Mouse (Mus musculus) left cerebral cortex, adult 8-10 months (tissue): ENCODE measurements around the gene Tiam1. TPM values are rescaled to one million over a fixed set of nuclear protein-coding genes. Genes with fewer than 3 reads are reported as not detected.

Experiments
- DNase-seq, 2 experiments: peaks; one replicate each; pipeline ENCODE4 v3.0.0; 2022; ENCODE audit warnings: low spot score in 2 of 2
- total RNA-seq, 4 experiments: library from RNA; stranded (reverse); gene quantifications; 2 replicates each; pipeline ENCODE4 v1.2.4; 2022

Gene Tiam1
- total RNA-seq, 4 experiments from 2014 or later, result 96.3 to 147 (median 119) TPM

DNA sequence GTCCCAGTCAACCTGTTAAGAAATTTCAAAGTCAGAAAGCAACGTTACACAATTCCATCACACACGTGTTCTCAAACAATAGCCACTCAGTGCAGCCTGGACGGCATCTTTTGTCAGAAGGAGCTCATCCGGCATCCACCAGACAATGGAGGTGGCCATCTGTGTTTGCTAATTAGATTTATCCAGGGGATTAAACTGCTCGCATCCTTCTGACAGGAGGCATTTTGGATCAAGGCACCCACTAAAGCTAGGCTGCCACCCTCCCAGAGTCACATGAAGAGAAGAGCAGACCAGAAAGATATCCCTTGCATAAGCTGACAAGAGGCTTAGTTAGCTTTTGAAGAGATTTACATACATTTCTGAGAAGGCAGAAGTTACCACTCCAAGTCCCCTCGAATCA, 404.6 kb downstream of the Tiam1 start:
- no peak for DNase-seq

Other genes with a start within 250 kb of the Tiam1 start
- 100 to 1,000 TPM; 422 to 473 (median 449) TPM for gene Sod1, start 77.0 kb upstream of the Tiam1 start, total RNA-seq
- 10 to 100 TPM; 39.0 to 52.6 (median 47.0) TPM for gene Scaf4, start 140.7 kb upstream of the Tiam1 start, total RNA-seq
- 10 to 100 TPM; 19.2 to 26.1 (median 22.1) TPM for gene Hunk, start 242.2 kb upstream of the Tiam1 start, total RNA-seq